Mouse (Mus musculus): ENCODE data around the gene Kif23. TPM values are rescaled to one million over a fixed set of nuclear protein-coding genes. Genes with fewer than 3 reads are reported as not detected.

Gene Kif23
- polyA plus RNA-seq, 1 experiment: 3.0 TPM

- no peak for DNase-seq
- H3K4me3 ChIP-seq (replicated peaks; ENCODE audit: extremely low read depth, low read depth, low read length): no peak overlapping the region
- 53% methylated on average over 8 of the region's 8 CpGs for WGBS
- H3K4me1 ChIP-seq (ENCODE audit: control insufficient read depth, insufficient read depth, low read length): no peaks in the 10 kb centered on the region
- no peak for TF ChIP-seq POLR2A (IDR thresholded peaks at IDR 0.05; ENCODE audit: borderline replicate concordance, extremely low read depth, low read depth, low read length)
- no peak for TF ChIP-seq CTCF (IDR thresholded peaks at IDR 0.05; ENCODE audit: insufficient read depth, low read length)
Measured at GRCm38 (mm10) chr9:61873325-61873724, 73.2 kb downstream of the Kif23 start.

- 78% methylated on average over 8 of the region's 8 CpGs for WGBS
- TF ChIP-seq POLR2A (IDR thresholded peaks at IDR 0.05; ENCODE audit: borderline replicate concordance, extremely low read depth, low read depth, low read length) (no peak), CTCF (IDR thresholded peaks at IDR 0.05; ENCODE audit: insufficient read depth, low read length) (no peak)
- no peak overlapping the region for H3K4me3 ChIP-seq (replicated peaks; ENCODE audit: extremely low read depth, low read depth, low read length)
- no peak for DNase-seq
- no peaks in the 10 kb centered on the region for H3K4me1 ChIP-seq (ENCODE audit: control insufficient read depth, insufficient read depth, low read length)
Measured at GRCm38 (mm10) chr9:61872246-61872941, 74.2 kb downstream of the Kif23 start.

- DNase-seq: no peak
- WGBS: 81% methylated on average over 6 of the region's 6 CpGs
- H3K4me1 ChIP-seq (ENCODE audit: control insufficient read depth, insufficient read depth, low read length): no peaks in the 10 kb centered on the region
- H3K4me3 ChIP-seq (replicated peaks; ENCODE audit: extremely low read depth, low read depth, low read length): no peak overlapping the region
- TF ChIP-seq POLR2A (IDR thresholded peaks at IDR 0.05; ENCODE audit: borderline replicate concordance, extremely low read depth, low read depth, low read length) (no peak), CTCF (IDR thresholded peaks at IDR 0.05; ENCODE audit: insufficient read depth, low read length) (no peak)
Measured at GRCm38 (mm10) chr9:61871839-61872238, 74.7 kb downstream of the Kif23 start.

GRCm38 (mm10) chr9:61867659-61868058 is 78.9 kb downstream of the Kif23 start:
- Histone ChIP-seq H3K4me1 (ENCODE audit: control insufficient read depth, insufficient read depth, low read length) (no peaks in the 10 kb centered on the region), H3K4me3 (replicated peaks; ENCODE audit: extremely low read depth, low read depth, low read length) (no peak overlapping the region)
- no peak for DNase-seq
- TF ChIP-seq CTCF (IDR thresholded peaks at IDR 0.05; ENCODE audit: insufficient read depth, low read length) (no peak), POLR2A (IDR thresholded peaks at IDR 0.05; ENCODE audit: borderline replicate concordance, extremely low read depth, low read depth, low read length) (no peak)
- 75% methylated on average over 11 of the region's 11 CpGs for WGBS

Other genes with a start within 250 kb of the Kif23 start
- gene Rplp1, start 32.2 kb downstream of the Kif23 start, polyA plus RNA-seq (2012; rRNA removed): 6,011 and 7,617 TPM in 2 replicates
- gene Paqr5, start 80.1 kb upstream of the Kif23 start, polyA plus RNA-seq (2012; rRNA removed): 1.8 and 12.4 TPM in 2 replicates
- 3.1 and 5.6 TPM in 2 replicates for gene Glce, start 175.9 kb upstream of the Kif23 start, polyA plus RNA-seq (2012; rRNA removed)